Mouse (Mus musculus): ENCODE data around the gene Rit1. TPM values are rescaled to one million over a fixed set of nuclear protein-coding genes. Genes with fewer than 3 reads are reported as not detected.

Gene Rit1
- total RNA-seq (2023) = 10 to 100 TPM; 32.8 to 37.0 TPM

DNA sequence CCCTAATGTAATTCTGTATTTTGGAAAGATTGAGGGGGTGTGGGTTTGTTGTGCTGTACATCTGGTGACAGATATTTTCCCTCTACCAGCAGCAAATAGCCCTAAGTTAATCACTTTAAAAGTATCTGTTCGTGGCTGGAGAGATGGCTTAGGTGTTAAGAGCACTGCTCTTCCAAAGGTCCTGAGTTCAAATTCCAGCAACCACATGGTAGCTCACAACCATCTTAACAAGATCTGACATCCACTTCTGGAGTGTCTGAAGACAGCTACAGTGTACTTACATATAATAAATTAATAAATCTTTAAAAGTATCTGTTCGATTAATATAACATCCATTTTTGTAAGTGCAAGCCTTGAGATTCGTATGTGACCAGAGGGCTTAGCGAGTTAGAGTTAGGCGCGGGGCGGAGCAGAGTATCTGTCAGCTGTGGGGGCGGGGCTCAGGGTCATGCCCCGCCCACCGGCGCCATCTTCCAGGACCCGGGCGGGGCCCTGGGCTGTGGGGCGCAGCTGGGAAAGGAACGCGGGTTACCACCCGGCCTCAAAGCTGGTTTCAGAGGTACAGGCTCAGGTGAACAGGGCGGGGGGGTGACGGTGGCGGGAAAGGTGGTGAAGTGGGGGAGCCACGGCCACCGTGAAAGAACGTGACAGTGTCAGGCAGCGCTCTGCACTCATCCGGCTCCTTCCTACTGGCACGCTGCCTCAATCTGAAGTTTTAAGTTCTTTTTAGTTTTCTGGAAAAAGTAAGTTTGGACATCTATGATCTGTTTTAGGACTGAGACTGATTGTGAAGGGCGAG, at the start of gene Rit1:
TSS of gene Rit1 (plus strand) at position 440 of the 799 bp plus-strand sequence.

DNA sequence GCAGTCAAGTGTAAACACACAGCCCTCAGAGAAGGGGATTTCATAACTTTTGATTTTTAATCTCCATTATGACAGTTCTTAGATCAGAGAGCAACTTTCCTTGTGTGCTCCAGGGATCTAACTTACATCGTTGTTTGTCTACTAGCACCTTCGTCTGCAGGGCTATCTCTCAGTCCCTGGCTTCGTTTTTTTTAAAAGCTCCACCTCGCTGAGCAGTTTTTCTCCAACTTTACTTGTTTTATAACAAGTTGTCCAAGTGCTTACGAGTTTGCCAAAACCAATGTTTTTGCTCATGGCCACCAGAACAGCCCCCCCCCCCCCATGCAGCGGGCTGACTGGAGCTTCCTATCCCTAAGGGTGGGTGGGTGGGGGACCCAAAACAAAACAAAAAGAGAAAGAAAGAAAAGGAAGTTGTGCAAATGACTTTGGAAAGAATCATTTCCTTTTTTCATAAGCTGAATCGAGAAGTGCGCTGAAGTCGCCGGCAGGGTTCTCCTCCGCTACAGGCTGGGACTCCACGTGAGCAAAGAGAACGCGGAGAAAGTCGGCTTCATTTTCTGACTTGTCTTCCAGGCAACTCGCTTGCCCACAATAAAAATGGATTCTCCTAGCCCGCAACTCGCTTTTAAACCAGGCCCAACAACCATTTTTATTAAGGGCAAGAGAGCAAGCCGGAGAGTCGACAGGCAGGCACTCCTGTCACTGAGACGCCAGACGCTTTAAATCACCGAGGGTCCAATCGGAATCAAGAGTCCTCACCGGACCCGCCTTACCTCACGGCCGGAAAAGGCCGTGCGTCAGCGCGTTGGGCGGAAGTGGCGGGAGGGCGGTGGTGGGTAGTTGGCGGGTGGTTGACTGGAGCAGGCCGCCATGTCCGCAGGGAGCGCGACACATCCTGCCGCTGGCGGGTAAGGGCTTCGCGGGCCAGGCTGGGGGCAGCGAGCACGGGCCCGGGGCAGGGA, 31.4 kb upstream of the Rit1 start, which contains the start of gene Khdc4:
TSS of gene Khdc4 (plus strand) at position 824 of the 962 bp plus-strand sequence.

DNA sequence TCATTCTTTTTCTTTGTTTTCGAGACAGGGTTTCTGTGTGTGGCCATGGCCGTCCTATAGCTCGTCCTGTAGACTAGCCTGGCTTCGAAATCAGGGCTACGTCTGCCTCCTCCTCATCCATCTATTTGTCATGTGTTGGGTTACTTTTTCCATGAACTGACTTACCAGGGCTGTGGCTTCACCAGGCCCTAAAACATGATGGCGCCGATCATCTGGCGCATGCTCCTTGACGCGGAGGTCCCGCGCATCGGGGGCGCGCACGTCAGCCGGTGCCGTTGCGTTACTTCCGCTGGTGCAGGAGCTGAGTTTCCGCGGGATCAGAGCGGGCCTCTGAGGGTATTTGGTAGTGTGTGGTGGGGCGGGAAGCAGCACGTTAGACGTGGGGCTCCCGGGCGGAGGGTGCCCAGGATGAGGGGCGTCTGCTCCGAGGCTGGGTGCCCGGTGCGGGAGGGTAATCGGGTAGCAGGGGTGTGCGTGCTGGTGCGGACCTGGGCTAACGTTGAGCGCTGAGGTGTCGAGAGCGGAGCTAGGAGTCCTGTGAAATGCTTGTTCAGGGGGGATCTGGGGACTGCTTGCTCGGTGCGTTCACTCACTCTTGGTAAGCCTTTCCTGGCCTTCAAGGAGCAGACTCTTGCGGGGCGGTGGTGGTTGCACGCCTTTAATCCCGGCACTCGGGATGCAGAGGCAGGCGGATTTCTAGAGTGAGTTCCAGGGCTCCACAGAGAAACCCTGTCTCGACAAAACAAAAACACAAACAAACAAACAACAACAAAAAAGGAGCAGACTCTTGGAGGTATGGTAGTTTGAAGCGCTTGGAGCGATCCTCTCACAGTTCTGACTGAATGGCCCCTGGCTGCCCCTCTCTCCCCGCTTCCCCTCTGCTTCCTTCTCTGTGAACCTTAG, 58.6 kb downstream of the Rit1 start, which contains the start of gene Syt11:
TSS of gene Syt11 (minus strand) at position 226 of the 903 bp plus-strand sequence.

Other genes with a start within 250 kb of the Rit1 start
- gene Lmna, start 206.9 kb upstream of the Rit1 start, total RNA-seq (2023) = 1 to 10 TPM; 2.7 to 8.9 TPM
- gene Mex3a, start 184.4 kb upstream of the Rit1 start, total RNA-seq (2023) = 1 to 10 TPM; 1.1 to 1.4 TPM
- gene Rab25, start 168.5 kb upstream of the Rit1 start, total RNA-seq (2023) = 1 to 10 TPM; 1.1 to 2.7 TPM
- gene Lamtor2, start 163.8 kb upstream of the Rit1 start, total RNA-seq (2023) = 100 to 1,000 TPM in 1 of 2 experiments, 10 to 100 TPM in 1; 84.6 to 103 TPM
- 10 to 100 TPM; 48.4 to 50.3 TPM for gene Ubqln4, start 163.1 kb upstream of the Rit1 start, total RNA-seq (2023)
- gene Ssr2, start 141.0 kb upstream of the Rit1 start, total RNA-seq (2023) = 10 to 100 TPM; 70.8 to 73.9 TPM
- 100 to 1,000 TPM; 275 to 277 TPM for gene Arhgef2, start 110.9 kb upstream of the Rit1 start, total RNA-seq (2023)
- gene Rxfp4, start 63.7 kb upstream of the Rit1 start, total RNA-seq (2023) = not detected
- gene Khdc4, start 31.0 kb upstream of the Rit1 start, total RNA-seq (2023) = 100 to 1,000 TPM; 130 to 137 TPM
- gene Syt11, start 58.3 kb downstream of the Rit1 start, total RNA-seq (2023) = 1 to 10 TPM; 3.5 to 3.6 TPM
- gene Gon4l, start 118.4 kb downstream of the Rit1 start, total RNA-seq (2023) = 10 to 100 TPM; 80.0 to 84.3 TPM
- gene Msto1, start 197.2 kb downstream of the Rit1 start, total RNA-seq (2023) = 10 to 100 TPM; 14.3 to 17.2 TPM
- 100 to 1,000 TPM; 108 to 111 TPM for gene Ash1l, start 233.8 kb downstream of the Rit1 start, total RNA-seq (2023)
- gene Dap3, start 234.3 kb downstream of the Rit1 start, total RNA-seq (2023) = 100 to 1,000 TPM; 100 to 103 TPM